Mouse (Mus musculus) hindbrain, embryonic 16.5 days (tissue): ENCODE measurements around the gene Vps36. TPM values are rescaled to one million over a fixed set of nuclear protein-coding genes. Genes with fewer than 3 reads are reported as not detected.

ENCODE experiments used
- ATAC-seq: fragments of 200-750 bp; cut with Nextera tagmentation; 2 replicates; pipeline ENCODE4 v1.8.0; 2017; ENCODE audit warnings: moderate TSS enrichment, moderate library complexity
- H3K27ac ChIP-seq: fragments of 300-500 bp; sonication (generic); 2 replicates; pipeline ENCODE4 v1.5.1; 2014; ENCODE audit warnings: low read depth, mild to moderate bottlenecking, control low read depth, low read length, moderate library complexity
- H3K27me3 ChIP-seq: fragments of 300-500 bp; sonication (generic); replicated peaks from 2 replicates; pipeline ENCODE4 v1.6.1; 2014; ENCODE audit warnings: low read length; ENCODE audit not compliant: control insufficient read depth, insufficient read depth
- H3K36me3 ChIP-seq: fragments of 300-500 bp; sonication (generic); 2 replicates; pipeline ENCODE4 v1.6.1; 2014; ENCODE audit warnings: mild to moderate bottlenecking, low read length, moderate library complexity, mixed read lengths; ENCODE audit not compliant: control insufficient read depth, insufficient read depth
- H3K4me1 ChIP-seq: fragments of 300-500 bp; sonication (generic); 2 replicates; pipeline ENCODE4 v1.6.1; 2014; ENCODE audit warnings: low read depth, low read length; ENCODE audit not compliant: control insufficient read depth, insufficient read depth
- H3K4me2 ChIP-seq: fragments of 300-500 bp; sonication (generic); 2 replicates; pipeline ENCODE4 v1.6.1; 2014; ENCODE audit warnings: mild to moderate bottlenecking, low read length, control low read depth, moderate library complexity
- H3K4me3 ChIP-seq: fragments of 300-500 bp; sonication (generic); 2 replicates; pipeline ENCODE4 v1.5.1; 2014; ENCODE audit warnings: mild to moderate bottlenecking, low read length, control low read depth, moderate library complexity
- H3K9ac ChIP-seq: fragments of 300-500 bp; sonication (generic); 2 replicates; pipeline ENCODE4 v1.6.1; 2014; ENCODE audit warnings: low read depth, mild to moderate bottlenecking, control low read depth, low read length, moderate library complexity
- H3K9me3 ChIP-seq: fragments of 300-500 bp; sonication (generic); 2 replicates; pipeline ENCODE4 v1.6.1; 2014; ENCODE audit warnings: mild to moderate bottlenecking, low read length, moderate library complexity; ENCODE audit not compliant: control insufficient read depth
- WGBS: fragments of 180-500 bp; shearing (Covaris S2); extraction: QIAGEN DNeasy Blood & Tissue Kit; methylation state at CpG from one replicate; pipeline ENCODE4 v1.1.7; 2014; 5-methylcytosine and 5-hydroxymethylcytosine counted together
- polyA plus RNA-seq: library from polyadenylated mRNA; unstranded; fragments of >200 nt; fragmentation: Nextera tagmentation; extraction: Ambion mirVana; gene quantifications from 2 replicates; pipeline ENCODE4 v1.2.1, GENCODE M21; 2015

Gene Vps36
- polyA plus RNA-seq, 1 experiment from 2014 or later: 41.4 TPM

- Histone ChIP-seq H3K27me3 (no peaks in the 10 kb centered on the region), H3K4me1 (peaks cover 2% of the 10 kb centered on the region), H3K4me2 (no peak overlapping the region), H3K27ac (no peak overlapping the region), H3K4me3 (no peak overlapping the region), H3K36me3 (peaks cover 6% of the 10 kb centered on the region; the same call in 1 of the 2 replicates), H3K9ac (no peak overlapping the region), H3K9me3 (no peaks in the 10 kb centered on the region)
- WGBS: 91% methylated on average over 10 of the region's 10 CpGs
- ATAC-seq: no peak
Measured at GRCm38 (mm10) chr8:22164431-22164830, 28.2 kb upstream of the Vps36 start.

- Histone ChIP-seq H3K27me3 (no peaks in the 10 kb centered on the region), H3K9me3 (no peaks in the 10 kb centered on the region), H3K4me2 (peak overlapping the region; percentile 57), H3K4me1 (peaks cover 2% of the 10 kb centered on the region), H3K4me3 (peak overlapping the region; percentile 59), H3K9ac (peak overlapping the region; percentile 73), H3K27ac (peak overlapping the region; percentile 84; the same call in 1 of the 2 replicates), H3K36me3 (peaks cover 3% of the 10 kb centered on the region; the same call in 1 of the 2 replicates)
- WGBS: 52% methylated on average over 10 of the region's 10 CpGs
- peak; percentile 57 for ATAC-seq
Measured at GRCm38 (mm10) chr8:22165251-22166079, 27.1 kb upstream of the Vps36 start.

GRCm38 (mm10) chr8:22166080-22166603, 26.5 kb upstream of the Vps36 start, which contains the start of gene Nek3:
TSS of gene Nek3 (minus strand) at chr8:22166435.
- Histone ChIP-seq H3K4me1 (peaks cover 2% of the 10 kb centered on the region), H3K4me3 (peak within 1 kb of the TSS; percentile 59), H3K4me2 (peak within 1 kb of the TSS; percentile 57), H3K27me3 (no peaks in the 10 kb centered on the region), H3K9me3 (no peaks in the 10 kb centered on the region), H3K9ac (peak within 1 kb of the TSS; percentile 73), H3K36me3 (peaks cover 3% of the 10 kb centered on the region; the same call in 1 of the 2 replicates), H3K27ac (peak within 1 kb of the TSS; percentile 84)
- peak; percentile 99 for ATAC-seq
- WGBS: 1% methylated on average over 25 of the region's 43 CpGs

GRCm38 (mm10) chr8:22169167-22169566, 23.4 kb upstream of the Vps36 start:
- H3K4me1 ChIP-seq: peaks cover 2% of the 10 kb centered on the region
- peaks cover 3% of the 10 kb centered on the region; the same call in 1 of the 2 replicates for H3K36me3 ChIP-seq
- 89% methylated on average over 5 of the region's 5 CpGs for WGBS
- H3K27me3 ChIP-seq: no peaks in the 10 kb centered on the region
- H3K9me3 ChIP-seq: no peaks in the 10 kb centered on the region
- no peak overlapping the region for H3K4me3 ChIP-seq
- H3K27ac ChIP-seq: no peak overlapping the region
- ATAC-seq: no peak
- no peak overlapping the region for H3K9ac ChIP-seq
- no peak overlapping the region for H3K4me2 ChIP-seq

GRCm38 (mm10) chr8:22175966-22176365, 16.6 kb upstream of the Vps36 start:
- H3K27ac ChIP-seq: no peak overlapping the region
- H3K9me3 ChIP-seq: no peaks in the 10 kb centered on the region
- ATAC-seq: no peak
- H3K4me3 ChIP-seq: no peak overlapping the region
- no peak overlapping the region for H3K4me2 ChIP-seq
- 98% methylated on average over 7 of the region's 7 CpGs for WGBS
- H3K4me1 ChIP-seq: no peaks in the 10 kb centered on the region
- no peaks in the 10 kb centered on the region for H3K27me3 ChIP-seq
- H3K36me3 ChIP-seq: no peaks in the 10 kb centered on the region; the same call in 1 of the 2 replicates
- no peak overlapping the region for H3K9ac ChIP-seq

GRCm38 (mm10) chr8:22184884-22185283, 7.7 kb upstream of the Vps36 start:
- no peak overlapping the region for H3K9ac ChIP-seq
- ATAC-seq: peak; percentile 28
- 0% methylated on average over 3 of the region's 3 CpGs for WGBS
- peaks cover 5% of the 10 kb centered on the region for H3K4me1 ChIP-seq
- H3K36me3 ChIP-seq: no peaks in the 10 kb centered on the region
- H3K27me3 ChIP-seq: no peaks in the 10 kb centered on the region
- H3K9me3 ChIP-seq: no peaks in the 10 kb centered on the region
- peak overlapping the region; percentile 62 for H3K4me2 ChIP-seq
- H3K27ac ChIP-seq: no peak overlapping the region
- peak overlapping the region; percentile 90 for H3K4me3 ChIP-seq

- Histone ChIP-seq H3K27ac (peak within 1 kb of the TSS; percentile 84), H3K4me1 (peaks cover 5% of the 10 kb centered on the region), H3K27me3 (no peaks in the 10 kb centered on the region), H3K9me3 (no peaks in the 10 kb centered on the region), H3K4me2 (peak within 1 kb of the TSS; percentile 62), H3K9ac (peak within 1 kb of the TSS; percentile 82), H3K36me3 (no peaks in the 10 kb centered on the region), H3K4me3 (peak within 1 kb of the TSS; percentile 90)
- 3% methylated on average over 60 of the region's 63 CpGs for WGBS
- ATAC-seq: peak; percentile 99
Measured at GRCm38 (mm10) chr8:22185431-22186397, 6.9 kb upstream of the Vps36 start, which contains the start of gene Ckap2. TSS of gene Ckap2 (minus strand) at chr8:22185819.

GRCm38 (mm10) chr8:22193432-22194010, 912 bp downstream of the Vps36 start:
- H3K4me1 ChIP-seq: peaks cover 6% of the 10 kb centered on the region
- no peaks in the 10 kb centered on the region for H3K36me3 ChIP-seq
- ATAC-seq: peak; percentile 22; the same call in 1 of the 2 replicates
- H3K9me3 ChIP-seq: no peaks in the 10 kb centered on the region
- peak overlapping the region; percentile 96 for H3K4me3 ChIP-seq
- peak overlapping the region; percentile 64 for H3K4me2 ChIP-seq
- peak overlapping the region; percentile 97 for H3K27ac ChIP-seq
- peak overlapping the region; percentile 99 for H3K9ac ChIP-seq
- WGBS: 12% methylated on average over 12 of the region's 12 CpGs
- no peaks in the 10 kb centered on the region for H3K27me3 ChIP-seq
